Mouse (Mus musculus): ENCODE measurements around the gene Trpm6.

Gene Trpm6

DNA sequence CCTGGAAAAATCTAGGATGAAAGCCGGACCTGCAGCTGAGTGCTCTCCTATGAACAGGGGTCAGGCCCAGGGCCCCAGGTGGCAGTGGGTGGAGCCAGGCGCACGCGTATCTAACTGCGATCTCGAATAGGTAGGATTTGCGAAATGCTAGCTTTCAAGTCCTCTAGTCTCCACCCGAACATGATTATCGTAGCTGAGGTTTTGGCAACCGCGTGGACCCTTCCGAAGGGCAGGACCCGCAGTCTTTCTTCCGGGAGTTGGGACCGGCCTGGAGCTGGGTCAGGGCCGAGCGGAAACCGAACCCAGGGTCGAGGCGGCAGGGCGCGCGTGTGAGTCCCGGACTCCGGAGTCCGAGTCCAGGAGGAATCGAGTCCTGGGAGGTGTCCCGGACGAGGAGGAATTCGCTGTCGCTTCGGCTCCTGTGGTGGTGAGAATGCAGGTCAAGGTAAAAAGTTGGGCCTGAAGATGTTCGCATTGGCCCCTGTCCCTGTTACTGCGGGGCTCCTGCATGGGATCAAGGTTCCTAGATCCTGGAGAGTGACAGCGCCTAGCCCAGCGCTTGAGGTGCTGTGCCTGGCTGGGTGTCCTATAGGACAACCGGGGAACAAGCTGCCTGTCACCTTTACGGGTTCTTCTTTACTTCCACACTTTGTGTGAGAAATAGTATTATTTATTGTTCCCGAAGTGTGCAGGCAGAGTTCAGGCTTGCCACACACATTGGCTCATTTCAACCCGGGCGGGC, at the start of gene Trpm6:
Gene Trpm6, plus strand, starts transcription at position 386 of the 742 bp plus-strand sequence.
- peak; percentile 38 for DNase-seq

DNA sequence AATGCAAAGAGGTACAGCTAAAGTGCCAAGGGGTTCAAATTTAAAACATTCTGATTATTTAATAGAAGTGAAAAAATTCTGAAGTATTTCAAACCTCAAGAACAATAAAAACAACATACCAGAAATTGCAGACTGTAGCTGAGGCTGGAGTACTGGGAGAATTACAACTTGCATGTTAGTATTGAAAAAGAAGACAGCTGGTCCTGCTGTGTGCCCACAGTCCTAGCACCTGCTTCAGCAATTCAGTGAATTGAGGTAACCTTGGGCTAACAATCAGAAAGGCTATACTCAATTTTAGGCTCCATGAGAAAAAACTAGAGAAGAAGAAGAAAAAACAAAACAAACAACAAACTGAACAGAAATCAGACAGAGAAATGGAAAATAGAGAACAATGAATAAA, 41.7 kb upstream of the Trpm6 start:
- DNase-seq = no peak

- no peak for DNase-seq
Measured at GRCm38 (mm10) chr19:18710903-18711302, 38.9 kb upstream of the Trpm6 start.

DNA sequence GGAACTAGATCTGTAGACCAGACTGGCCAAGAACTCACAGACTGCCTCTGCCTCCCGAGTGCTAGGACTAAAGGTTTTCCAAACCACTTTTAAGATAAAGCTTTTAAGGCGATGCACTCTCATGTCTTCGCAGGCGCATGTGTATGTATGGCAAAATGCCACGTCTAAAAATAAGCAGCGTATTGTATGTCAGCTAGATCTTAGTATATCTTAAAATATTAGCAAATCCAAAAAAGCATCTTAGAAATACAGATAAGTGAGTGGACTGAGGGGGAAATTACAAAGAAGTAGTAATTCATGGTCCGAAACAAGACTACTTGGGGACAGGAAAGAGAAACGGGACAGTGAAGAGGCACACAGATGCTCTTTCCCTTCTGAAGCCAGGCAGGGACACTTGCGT, 38.2 kb upstream of the Trpm6 start:
- DNase-seq = no peak

GRCm38 (mm10) chr19:18712153-18712865, 37.5 kb upstream of the Trpm6 start:
- DNase-seq = no peak

GRCm38 (mm10) chr19:18712866-18713300, 36.9 kb upstream of the Trpm6 start, which contains the start of gene D030056L22Rik:
Gene D030056L22Rik, plus strand, starts transcription at chr19:18713193.
- peak; percentile 99 for DNase-seq

GRCm38 (mm10) chr19:18713357-18713756, 36.4 kb upstream of the Trpm6 start:
- peak; percentile 42 for DNase-seq

DNA sequence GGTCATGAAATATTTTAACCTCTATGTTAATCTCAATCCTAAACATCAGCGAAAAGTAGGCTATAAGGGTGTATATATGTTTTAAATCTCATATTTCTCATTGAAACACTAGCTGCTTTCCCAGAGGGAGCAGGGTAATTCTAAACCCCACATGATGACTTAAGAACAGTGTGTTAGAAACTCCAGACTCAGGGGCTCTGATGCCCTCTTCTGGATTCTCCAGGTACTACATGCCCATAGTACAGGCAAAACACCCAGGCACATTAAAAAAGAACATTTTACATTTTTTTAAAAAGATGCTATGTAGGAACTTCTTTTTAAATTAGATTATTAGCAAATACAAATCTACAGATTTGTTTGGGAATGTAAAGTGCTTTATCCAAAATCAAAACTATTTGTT, 33.4 kb upstream of the Trpm6 start:
- peak; percentile 86 for DNase-seq

GRCm38 (mm10) chr19:18720337-18720736, 29.4 kb upstream of the Trpm6 start:
- peak; percentile 47 for DNase-seq

GRCm38 (mm10) chr19:18725186-18725585, 24.6 kb upstream of the Trpm6 start:
- no peak for DNase-seq

DNA sequence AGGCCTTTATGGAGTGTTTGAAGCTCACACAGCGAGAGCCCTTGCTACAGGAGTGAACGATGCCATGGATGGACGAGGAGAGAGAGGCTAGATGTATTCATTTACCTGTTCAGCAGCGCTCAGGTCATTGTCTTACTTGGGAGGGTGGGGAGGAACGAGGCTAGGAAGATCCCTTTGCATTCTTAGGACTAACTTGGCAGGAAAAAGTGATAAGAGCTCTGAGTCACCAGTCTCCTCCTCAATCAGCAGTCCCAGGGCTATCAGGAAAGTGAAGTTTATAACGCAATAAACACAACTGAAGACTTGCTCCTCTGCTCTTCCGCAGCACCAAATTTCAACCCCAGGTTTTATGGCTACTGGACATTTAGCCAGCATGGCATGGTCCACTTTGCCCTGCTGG, 19.5 kb upstream of the Trpm6 start:
- no peak for DNase-seq

- DNase-seq = no peak
Measured at GRCm38 (mm10) chr19:18731077-18731476, 18.7 kb upstream of the Trpm6 start.

- no peak for DNase-seq
Measured at GRCm38 (mm10) chr19:18735901-18736300, 13.9 kb upstream of the Trpm6 start.

- no peak for DNase-seq
Measured at GRCm38 (mm10) chr19:18739146-18739545, 10.6 kb upstream of the Trpm6 start.

- no peak for DNase-seq
Measured at GRCm38 (mm10) chr19:18743946-18744345, 5.8 kb upstream of the Trpm6 start.

DNA sequence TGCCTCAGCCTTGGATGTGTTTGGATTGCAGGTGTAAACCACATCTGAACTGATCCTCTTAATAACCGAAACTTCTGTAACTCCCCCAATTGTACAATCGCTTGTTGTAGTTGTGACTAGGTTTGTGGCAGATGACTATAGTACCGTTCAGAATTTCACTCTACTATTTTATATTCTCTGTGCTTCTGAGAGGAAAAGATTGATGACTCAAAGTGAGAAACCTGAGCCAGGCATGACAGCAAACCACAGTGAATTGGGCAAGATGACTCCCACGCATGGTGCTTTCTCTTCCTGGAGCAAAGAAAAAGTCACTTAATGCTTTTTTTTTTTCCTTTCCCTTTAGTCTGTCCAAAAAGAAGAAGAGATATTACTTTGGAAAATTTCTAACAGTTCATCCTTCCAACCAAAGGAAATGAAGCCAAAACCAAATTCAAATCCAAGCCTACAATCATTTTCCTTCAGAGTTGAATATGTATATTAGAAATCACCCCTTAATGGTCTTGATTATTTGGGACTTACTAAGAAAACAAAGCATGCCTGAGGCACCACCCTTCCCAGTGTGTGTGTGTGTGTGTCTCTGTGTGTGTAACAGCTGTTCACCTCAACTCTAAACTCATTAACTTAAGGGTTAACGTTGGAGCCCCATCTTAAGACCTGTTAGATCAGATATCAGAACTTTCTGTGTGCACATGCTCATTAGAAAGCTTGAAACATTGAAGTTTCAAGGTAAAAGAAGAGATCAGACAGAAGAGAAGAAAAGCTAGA, 3.0 kb upstream of the Trpm6 start:
- no peak for DNase-seq

DNA sequence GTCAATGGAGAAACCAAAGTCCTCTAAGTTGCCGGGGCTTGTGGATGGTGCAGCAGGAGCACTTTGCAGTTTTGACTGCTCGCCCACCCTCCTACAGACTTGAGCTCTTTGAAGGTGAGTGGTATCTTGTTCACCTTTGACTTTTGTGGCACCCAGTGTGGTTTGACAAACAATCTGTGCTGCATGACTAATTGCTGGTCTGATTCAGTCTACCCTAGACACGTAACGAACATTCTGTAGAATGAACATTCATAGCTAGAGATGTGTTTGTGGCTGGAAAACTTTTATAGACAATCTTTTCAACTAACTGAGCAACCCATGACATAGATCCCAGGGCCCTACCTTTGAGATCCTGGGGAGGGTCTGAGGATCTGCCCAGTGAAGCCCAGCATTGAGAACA, 2.4 kb upstream of the Trpm6 start:
- DNase-seq = no peak

DNA sequence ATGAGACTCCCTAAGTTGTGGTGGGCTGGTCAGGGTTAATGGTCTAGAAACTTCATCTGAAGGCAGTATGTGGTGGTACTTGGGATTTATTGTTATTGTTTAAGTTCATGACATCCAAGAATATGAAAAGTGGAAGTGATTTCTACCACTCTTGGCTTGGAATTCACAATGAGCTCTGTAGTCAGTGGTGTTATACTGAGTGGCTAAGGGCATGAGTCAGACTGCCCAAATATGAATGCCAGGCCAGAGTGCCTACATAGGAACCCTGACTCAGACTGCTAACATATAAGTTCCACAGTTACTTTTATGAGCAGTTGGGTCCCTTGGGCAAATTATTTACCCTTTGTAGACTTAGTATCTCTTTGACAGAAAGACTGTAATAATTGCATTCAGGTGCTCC, 7.4 kb downstream of the Trpm6 start:
- DNase-seq = no peak

- DNase-seq = no peak
Measured at GRCm38 (mm10) chr19:18757706-18758105, 7.9 kb downstream of the Trpm6 start.

GRCm38 (mm10) chr19:18758269-18758668, 8.5 kb downstream of the Trpm6 start:
- no peak for DNase-seq

GRCm38 (mm10) chr19:18758916-18759315, 9.1 kb downstream of the Trpm6 start:
- DNase-seq = peak; percentile 18

DNA sequence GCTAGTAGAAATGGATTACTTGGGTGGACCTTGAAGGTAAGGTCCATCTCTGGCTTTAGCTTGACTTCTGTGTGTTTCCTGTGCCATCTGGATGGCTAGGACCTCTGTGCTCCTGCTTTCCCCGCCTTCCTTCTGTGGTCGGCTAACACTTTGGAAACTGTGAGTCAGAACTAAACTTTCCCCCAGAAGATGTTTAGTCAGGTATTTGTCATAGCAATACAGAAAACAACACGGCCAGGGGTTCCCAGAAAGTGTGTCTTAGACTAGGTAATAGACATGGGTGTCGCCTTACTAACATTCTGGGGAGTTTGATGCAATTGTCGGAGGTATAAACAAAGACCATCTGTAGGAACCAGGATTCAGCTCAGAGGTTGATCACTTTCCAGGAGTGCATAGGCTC, 16.6 kb downstream of the Trpm6 start:
- DNase-seq = no peak

DNA sequence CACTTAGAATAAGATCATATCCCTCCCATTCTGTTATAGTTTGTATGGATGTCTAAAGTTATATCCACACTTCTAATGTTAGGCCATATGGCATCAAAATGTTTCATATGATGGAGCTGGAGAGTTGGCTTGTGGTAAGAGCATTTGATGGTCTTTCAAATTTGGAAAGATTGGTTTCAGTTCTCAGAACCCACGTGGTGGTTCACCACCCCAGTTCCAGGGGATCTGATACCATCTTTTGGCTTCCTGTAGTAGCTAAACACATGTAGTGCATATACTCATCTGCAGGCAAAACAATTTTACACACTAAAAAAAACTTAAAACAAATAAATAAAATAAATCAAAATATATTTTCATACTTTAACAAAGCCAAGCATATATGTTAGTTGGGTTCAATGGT, 21.3 kb downstream of the Trpm6 start:
- DNase-seq = no peak

DNA sequence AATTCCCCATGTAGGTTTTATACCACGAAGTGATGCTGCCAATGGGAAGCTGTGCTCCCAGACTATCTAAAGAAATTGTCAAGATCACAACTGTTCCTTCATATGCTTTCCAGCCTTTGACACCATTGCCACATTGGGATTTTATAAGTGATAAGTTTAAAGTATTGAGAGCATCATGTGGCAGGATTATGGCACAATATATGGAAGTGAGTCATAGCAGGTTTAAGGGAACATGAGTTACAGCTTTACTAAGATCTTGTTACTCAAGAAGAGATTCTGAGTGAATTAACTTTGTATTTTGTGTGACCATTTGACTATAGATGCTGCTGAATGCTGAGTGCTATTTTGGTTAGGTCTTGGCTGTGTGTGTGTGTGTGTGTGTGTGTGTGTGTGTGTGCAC, 21.8 kb downstream of the Trpm6 start:
- no peak for DNase-seq

Measured in kidney, adult 9 months (tissue).